Mouse (Mus musculus) kidney, adult 9 months (tissue): Measurements from ENCODE around the gene Dbx1.

ENCODE experiments used
- DNase-seq: peaks from one replicate; pipeline ENCODE4 v3.0.0; 2022

Dbx1 gene

GRCm38 (mm10) chr7:49636491-49637115, at the start of gene Dbx1:
Dbx1 (minus strand) TSS chr7:49636849.
- no peak for DNase-seq

DNA sequence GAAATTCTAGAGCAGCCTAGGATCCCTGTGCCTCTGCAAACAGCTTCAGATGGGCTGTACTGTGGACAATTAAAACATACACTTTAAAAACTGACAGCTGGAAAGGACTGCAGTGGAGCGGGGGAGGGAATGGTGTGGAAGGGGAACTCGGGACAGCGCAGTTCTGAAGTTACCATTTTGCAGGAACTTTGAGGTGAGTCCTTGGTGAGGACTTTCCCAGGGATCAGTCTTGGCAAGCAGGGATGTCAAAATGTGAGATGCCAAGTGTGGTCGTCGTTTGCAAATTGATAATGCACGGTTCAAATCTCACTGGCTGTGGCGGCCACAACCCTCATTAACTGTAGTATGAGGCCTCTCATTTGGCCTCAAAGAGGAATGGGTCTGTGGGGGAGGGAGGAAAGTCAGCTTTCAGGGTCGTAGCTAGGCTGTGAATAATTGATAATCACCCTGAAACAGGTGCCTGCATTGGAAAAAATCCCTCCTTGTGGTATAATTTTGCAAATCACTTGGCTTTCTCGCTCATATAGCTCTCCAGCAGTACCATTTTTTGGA, 42.3 kb upstream of the Dbx1 start:
- no peak for DNase-seq

DNA sequence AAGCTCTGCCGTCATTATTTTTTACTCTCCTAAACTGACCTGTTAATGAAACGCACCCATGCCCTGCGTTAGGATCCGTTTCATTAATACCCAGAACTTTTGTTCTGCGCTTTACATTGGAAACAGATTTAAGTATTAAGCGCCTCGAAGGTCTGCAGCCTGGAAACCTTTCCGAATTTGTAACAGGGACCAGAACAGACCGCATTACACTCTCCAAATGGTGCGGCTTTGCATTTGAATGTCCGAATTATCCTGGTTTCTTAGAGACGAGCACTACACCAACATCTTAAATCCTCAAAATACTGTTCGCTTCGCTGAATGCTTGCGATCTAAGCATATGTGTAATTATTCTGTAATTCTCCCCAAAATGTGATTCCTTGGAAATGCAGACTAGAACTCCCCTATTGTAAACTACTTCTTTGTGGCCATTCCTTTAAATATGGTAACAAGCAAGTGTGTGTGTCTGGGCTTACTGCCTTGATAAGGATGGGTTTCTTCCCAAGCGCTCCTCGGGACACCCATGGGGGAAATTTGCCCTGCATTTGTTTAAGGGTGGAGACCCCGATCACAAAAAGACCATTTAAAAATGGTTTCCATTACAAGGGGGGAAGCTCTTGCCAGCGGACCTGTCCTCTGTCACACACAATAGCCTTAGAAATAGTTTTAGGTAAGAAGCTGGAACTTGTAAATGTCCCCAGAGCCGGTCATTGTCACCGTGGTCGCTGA, 41.6 kb upstream of the Dbx1 start:
- no peak for DNase-seq

DNA sequence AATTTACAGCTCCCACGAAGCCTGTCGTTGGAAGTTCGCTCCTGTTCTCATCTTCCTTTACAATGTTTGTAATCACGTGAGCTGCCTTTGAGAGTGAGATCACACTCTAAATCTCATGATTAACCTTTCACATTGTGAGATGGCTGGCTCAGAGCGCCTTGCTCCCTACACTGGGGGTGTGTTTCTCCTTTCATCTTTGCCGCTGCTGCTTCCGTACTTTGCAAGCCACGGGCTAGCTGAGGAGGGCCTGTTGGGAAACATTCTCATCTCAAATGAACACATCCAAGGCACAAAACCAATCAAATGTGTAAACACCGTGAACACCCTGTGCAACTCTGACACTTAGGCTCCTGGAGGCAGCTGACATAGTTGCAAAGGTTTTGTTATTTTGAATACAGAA, 40.5 kb upstream of the Dbx1 start:
- DNase-seq, result no peak

- DNase-seq, result no peak
Observed at GRCm38 (mm10) chr7:49676627-49677026, 40.0 kb upstream of the Dbx1 start.

DNA sequence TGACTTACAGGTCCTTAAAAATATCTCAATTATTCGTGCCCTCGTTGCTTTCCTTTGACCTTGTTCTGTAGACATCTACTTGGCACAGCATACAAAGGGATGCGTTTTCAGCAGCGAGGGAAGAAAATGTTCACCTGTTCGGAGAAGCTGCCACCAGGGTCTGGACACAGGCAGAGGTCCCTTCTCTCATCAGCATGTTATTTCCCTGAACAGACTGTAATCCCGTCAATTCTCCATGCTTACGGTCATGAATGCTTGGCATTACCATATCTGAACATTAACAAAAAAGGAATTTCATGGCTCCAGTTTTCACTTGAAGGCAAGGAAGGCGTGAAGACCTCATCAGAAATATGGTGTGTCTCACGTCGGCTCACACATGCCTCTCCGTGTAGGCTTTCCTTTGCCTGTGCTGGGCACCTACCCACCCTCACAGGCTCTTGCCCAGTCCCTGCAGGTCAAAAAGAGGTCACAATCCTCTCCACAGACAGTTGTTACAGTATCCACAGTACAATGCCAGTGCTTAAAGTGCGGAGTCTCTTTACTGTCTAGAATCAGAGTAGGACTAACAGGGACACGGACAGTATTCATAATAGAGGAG, 31.7 kb upstream of the Dbx1 start:
- no peak for DNase-seq

GRCm38 (mm10) chr7:49663575-49663974, 26.9 kb upstream of the Dbx1 start:
- DNase-seq, result no peak

DNA sequence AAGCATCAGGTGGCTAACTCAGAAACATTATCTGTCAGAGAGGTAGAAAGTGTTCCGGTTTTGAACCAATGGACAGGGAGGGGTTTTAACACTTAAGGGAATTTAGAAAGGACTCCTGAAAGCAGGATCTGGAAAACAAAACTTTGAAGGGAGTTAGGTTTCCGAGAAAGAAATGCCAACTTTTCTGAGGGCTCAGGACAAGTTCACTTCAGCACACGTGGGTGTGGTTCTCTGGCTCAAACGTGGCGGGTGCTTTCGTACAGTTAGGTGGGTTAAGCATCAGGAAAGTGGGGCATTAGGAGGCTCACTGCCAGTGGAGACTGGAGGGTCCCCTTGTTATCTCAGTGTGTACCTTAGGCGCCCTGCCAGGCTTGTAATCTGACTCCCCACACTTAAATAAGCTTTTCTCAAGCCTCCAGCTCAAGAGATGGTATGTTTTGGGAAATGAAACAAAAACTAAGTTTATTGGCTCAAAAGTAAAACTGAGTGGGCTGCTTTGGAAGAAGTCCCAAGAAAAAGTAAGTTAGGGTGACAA, 25.9 kb upstream of the Dbx1 start:
- no peak for DNase-seq

- DNase-seq, result no peak
Observed at GRCm38 (mm10) chr7:49661811-49662491, 25.3 kb upstream of the Dbx1 start.

DNA sequence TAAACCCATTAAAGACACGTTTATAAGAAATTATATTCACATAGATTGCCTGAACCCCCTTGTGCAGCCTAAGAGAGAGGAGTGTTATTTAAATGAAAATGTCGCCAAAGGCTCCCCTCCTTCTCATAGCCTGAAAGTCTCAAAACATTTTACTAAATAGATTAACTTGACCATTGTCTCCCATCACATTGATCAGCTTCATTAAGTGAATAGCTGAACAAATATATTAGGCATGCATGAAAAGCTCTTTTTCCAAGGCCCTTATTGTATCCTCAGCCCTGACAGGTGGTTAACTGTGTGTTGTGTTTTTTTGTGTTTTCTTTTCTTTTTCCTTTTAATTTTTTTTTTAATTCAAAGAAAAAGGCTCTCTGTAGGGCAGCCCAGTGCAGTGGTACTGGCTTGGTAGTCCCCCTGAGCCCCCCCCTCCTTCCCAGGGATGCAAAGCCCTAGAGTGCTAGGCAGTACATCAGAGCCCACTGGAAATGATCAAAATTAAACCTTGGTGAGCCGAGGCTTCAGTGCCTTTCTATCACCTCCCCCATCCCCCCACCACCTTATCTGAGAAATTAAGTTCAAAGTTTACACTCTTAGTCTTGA, 4.2 kb upstream of the Dbx1 start:
- no peak for DNase-seq

- DNase-seq, result no peak
Observed at GRCm38 (mm10) chr7:49639864-49640708, 3.4 kb upstream of the Dbx1 start.

DNA sequence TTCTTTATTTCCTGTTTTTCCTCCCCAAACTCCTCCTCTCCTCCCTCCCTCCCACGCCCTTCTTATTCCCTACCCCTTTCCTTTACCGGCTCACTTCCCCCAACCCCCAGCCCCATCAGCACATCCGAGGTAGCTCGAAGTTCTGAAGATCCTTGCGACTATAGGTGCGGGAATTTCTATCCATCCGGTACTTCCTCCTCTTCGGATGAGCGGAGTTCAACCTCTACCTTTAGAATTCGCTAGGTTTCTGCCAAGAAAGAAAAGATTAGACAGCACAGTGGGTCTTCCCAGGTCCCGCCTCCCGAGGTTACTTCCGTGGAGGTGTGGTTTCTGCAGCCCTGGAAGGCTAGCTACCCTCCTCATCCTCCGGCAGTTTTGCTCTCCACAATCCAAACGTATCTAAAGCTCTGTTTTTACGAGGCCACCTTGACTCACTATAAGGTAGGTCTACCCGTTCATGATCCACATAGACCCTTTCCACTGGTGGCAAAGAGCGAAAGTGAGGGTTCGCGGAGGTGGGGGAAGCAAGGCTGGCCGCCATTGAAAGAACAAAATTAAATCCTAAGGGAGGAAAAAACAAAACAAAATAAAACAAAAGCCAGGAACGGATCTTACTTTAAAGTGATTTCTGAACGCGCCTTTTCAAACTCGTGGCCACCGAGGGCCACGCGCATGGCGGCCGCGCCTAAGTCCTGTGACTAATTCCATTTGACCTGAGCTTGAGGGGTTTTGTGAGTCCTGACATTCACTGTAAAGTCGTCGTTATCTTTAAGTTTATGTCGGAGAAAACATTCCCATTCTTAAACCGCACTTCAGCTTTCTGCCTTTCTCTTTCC, 2.5 kb upstream of the Dbx1 start:
- DNase-seq, result no peak

DNA sequence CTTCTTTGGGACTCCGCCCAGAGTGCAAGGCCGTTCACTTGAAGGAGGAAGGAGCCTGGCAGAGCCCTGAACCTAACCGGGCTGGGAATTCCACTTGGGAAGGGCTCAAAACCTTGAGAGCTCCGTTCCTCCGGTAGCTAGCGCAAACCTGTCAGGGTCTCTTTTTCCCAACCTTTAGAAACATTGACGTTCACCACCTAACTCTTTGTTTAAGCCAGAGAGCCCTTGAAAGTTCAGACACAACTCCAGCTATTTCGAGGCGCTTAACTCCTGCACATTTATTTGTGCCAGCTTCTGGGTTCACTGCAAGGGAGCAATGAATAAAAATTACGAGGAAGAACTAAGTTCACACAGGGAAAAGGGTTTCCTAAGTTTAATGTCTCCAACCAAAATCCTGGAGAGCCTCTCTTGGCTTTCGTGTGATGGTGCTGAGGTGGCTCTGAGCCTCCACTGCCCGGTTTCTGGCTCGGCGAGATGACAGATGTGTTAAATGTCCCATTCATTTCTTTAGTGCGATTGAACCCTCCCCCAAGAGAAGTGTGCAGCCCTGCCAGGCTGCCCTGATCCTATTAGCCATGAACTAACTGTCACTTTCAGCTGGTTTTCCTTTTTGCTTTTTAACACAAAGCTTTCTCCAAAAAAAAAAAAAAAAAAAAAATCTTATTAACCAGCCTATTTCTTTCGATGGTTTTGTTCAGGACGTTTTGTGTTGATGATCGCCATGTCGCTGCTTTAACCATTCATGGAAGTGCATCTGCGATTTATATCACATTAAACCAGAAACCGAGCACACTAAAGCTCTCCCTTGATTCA, 1.4 kb upstream of the Dbx1 start:
- DNase-seq, result no peak

DNA sequence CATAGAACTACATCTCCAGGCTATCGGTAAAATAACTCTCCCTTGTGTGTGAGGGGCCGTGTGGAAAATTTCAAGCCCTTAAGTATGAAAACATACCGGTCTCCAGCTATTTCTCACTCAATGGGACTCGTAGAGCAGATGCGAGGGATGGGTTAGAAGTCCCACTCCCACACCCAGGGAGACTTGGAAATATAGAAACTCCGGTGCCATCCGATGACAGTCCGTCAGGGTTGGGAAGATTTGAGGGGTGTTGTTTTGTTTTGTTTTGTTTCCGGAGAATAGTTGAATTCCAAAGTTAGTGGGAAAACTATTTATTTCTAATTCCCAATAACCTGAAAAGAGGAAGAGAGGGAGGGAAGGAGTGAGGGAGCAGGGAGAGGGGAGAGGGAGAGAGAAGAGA, 632 bp upstream of the Dbx1 start:
- DNase-seq, result no peak

DNA sequence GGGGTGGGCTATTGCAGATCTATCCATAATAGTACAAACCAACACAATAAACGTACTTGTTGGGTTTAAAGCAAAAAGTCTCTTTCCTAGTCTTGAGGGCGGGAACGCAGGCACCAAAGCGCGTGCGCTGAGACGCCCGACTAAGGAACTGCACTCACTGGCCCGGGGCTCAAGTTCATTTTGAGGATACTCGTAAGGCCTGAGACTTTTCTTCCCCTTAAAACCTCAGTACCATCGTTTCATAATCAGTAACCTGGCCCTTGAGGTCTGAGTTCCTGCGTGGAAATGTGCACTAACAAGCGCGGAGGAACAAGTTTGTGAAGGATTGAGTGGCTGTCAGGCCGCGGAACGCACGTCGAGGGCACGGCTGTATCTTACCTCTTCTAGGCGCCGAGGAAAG, 678 bp downstream of the Dbx1 start:
- no peak for DNase-seq

DNA sequence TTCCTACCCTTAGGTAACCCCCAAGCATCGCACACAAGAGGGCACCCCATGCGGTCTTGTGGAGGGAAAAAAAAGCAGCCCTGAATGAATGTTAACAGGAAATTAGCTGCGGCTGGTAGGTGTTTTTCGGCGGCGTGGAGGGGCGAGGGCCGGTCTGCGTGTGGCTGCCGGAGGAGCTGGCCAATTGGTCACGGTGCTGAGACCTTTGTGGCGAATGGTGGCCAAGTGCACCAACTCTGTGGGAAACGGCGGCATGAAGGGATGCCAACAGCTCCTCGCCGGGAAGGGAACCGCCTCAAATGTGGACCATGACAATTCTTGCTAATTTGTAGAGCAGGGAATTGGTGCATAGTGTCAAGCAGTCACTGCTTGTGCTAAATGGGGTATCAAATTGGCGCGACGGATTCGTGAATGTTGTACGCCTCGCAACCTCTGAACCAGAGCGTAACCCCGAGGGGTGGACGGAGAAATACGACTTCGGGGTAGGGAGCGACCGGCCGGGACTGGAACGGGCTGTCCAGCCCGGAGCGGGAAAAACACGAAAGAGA, 1.5 kb downstream of the Dbx1 start:
- no peak for DNase-seq

GRCm38 (mm10) chr7:49634291-49635073, 2.2 kb downstream of the Dbx1 start:
- DNase-seq, result no peak

GRCm38 (mm10) chr7:49633375-49633956, 3.2 kb downstream of the Dbx1 start:
- no peak for DNase-seq
